Mouse (Mus musculus) ES-E14 (cell line): ENCODE measurements around the gene Ermap.

Source experiments
- CHD2 ChIP-seq: IDR thresholded peaks from 2 replicates; pipeline ENCODE4 v1.6.1; 2014; ENCODE audit warnings: mild to moderate bottlenecking, low read depth, low read length, inconsistent platforms
- HCFC1 ChIP-seq: IDR thresholded peaks from 2 replicates; pipeline ENCODE4 v1.6.1; 2012; ENCODE audit warnings: low read length, inconsistent platforms, borderline replicate concordance; ENCODE audit not compliant: insufficient read depth
- MAFK ChIP-seq: IDR thresholded peaks from 2 replicates; pipeline ENCODE4 v1.6.1; 2014; ENCODE audit warnings: mild to moderate bottlenecking, low read depth, low read length, inconsistent platforms; ENCODE audit not compliant: insufficient read depth
- ZC3H11A ChIP-seq: IDR thresholded peaks from 2 replicates; pipeline ENCODE4 v1.6.1; 2012; ENCODE audit warnings: low read depth, mild to moderate bottlenecking, inconsistent platforms, low read length, borderline replicate concordance
- ZNF384 ChIP-seq: IDR thresholded peaks from 2 replicates; pipeline ENCODE4 v1.6.1; 2012; ENCODE audit warnings: low read depth, low read length, inconsistent platforms

DNA sequence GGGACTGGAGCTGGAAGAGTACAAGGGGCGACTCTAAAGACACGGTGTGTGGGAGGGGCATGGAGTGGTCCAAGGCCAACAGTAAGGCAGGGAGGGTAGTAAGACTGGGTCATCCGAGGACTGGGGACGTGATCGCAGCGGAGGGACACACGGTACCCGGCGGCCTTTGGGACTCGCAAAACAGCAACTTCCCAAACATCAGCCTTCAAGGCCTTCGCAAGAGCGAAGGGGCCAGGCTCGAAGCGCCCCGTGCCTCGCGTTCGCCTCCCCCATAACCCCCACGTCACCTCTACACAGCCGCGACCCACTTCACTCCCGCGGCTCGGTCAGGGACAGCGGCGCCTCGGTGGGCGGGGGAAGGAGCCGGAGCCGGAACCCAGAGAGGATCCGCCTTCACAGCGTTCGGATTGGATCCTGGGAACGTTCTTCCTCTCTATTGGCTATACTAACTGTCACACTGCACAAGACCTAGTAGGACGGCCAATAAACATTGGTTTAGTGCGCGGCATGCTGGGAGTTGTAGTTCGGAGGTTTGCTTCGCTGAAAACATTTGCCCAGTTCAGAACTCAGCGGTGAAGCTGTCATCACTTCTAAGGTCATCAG is 15.9 kb downstream of the Ermap start, which contains the start of gene Zfp691:
- no peak for TF ChIP-seq ZNF384
- no peak for TF ChIP-seq MAFK
- TF ChIP-seq CHD2: peak; percentile 97
- TF ChIP-seq HCFC1: peak; percentile 99
- no peak for TF ChIP-seq ZC3H11A
